ENCODE assay signal across 8 mouse cellular contexts in genomic region chr9:44921123-44921468, GRCm38 (mm10). TPM values are rescaled to one million over a fixed set of nuclear protein-coding genes. Genes with fewer than 3 reads are reported as not detected.
DNase-seq lines count a peak whose midpoint lies in the region; ATAC-seq and TF ChIP-seq lines count a peak whose summit lies in the region.

No protein-coding gene starts in this region.

- peak overlapping the region; percentile 96 for H3K27ac ChIP-seq in heart, embryonic 10.5 days
- peak overlapping the region; percentile 96 for H3K27ac ChIP-seq in embryonic facial prominence, embryonic 13.5 days
- peak overlapping the region; percentile 92 for H3K27ac ChIP-seq in hindbrain, embryonic 16.5 days (ENCODE audit: low read depth, low read length)
- H3K27ac ChIP-seq in stomach, postnatal 0 days (replicated peaks) = peak overlapping the region; percentile 94

- H3K27me3 ChIP-seq in heart, embryonic 10.5 days (ENCODE audit: insufficient read depth, poor library complexity, severe bottlenecking) = no peaks in the 10 kb centered on the region
- H3K27me3 ChIP-seq in E14TG2a.4 (ENCODE audit: insufficient read depth, low read length) = no peaks in the 10 kb centered on the region
- H3K27me3 ChIP-seq in embryonic facial prominence, embryonic 13.5 days = no peaks in the 10 kb centered on the region
- no peaks in the 10 kb centered on the region for H3K27me3 ChIP-seq in hindbrain, embryonic 16.5 days (replicated peaks; ENCODE audit: control insufficient read depth, insufficient read depth, low read length)
- no peaks in the 10 kb centered on the region for H3K27me3 ChIP-seq in stomach, postnatal 0 days (ENCODE audit: control insufficient read depth, insufficient read depth, low read length)

- TF ChIP-seq CTCF in E14TG2a.4 (conservative IDR thresholded peaks at IDR 0.05; ENCODE audit: low read length) = no peak
- TF ChIP-seq CTCF in stomach, postnatal 0 days (IDR thresholded peaks at IDR 0.05; ENCODE audit: low read depth) = no peak

- ATAC-seq in embryonic facial prominence, embryonic 13.5 days (ENCODE audit: insufficient number of reproducible peaks, insufficient read depth, low FRiP score, low TSS enrichment, low read depth) = peak; percentile 64; the same call in 1 of the 2 replicates
- peak; percentile 91 for ATAC-seq in hindbrain, embryonic 16.5 days
- ATAC-seq in stomach, postnatal 0 days (ENCODE audit: low FRiP score, low TSS enrichment) = peak; percentile 90

- under 1% methylated on average over 8 of the region's 8 CpGs for WGBS in heart, embryonic 10.5 days
- WGBS in embryonic facial prominence, embryonic 13.5 days = under 1% methylated on average over 8 of the region's 8 CpGs
- WGBS in hindbrain, embryonic 16.5 days = under 1% methylated on average over 8 of the region's 8 CpGs
- under 1% methylated on average over 8 of the region's 8 CpGs for whole genome bisulfite sequencing in stomach, postnatal 0 days

- H3K4me3 ChIP-seq in heart, embryonic 10.5 days = peak overlapping the region; percentile 99
- peak overlapping the region; percentile 97 for H3K4me3 ChIP-seq in E14TG2a.4 (replicated peaks; ENCODE audit: low read length)
- H3K4me3 ChIP-seq in embryonic facial prominence, embryonic 13.5 days = peak overlapping the region; percentile 99
- H3K4me3 ChIP-seq in hindbrain, embryonic 16.5 days (ENCODE audit: low read length) = peak overlapping the region; percentile 71
- peak overlapping the region; percentile 89 for H3K4me3 ChIP-seq in stomach, postnatal 0 days (ENCODE audit: low read depth, low read length)

- H3K4me2 ChIP-seq in embryonic facial prominence, embryonic 13.5 days = peak overlapping the region; percentile 79
- H3K4me2 ChIP-seq in hindbrain, embryonic 16.5 days (ENCODE audit: low read length) = peak overlapping the region; percentile 68
- peak overlapping the region; percentile 61 for H3K4me2 ChIP-seq in stomach, postnatal 0 days (replicated peaks; ENCODE audit: low read depth)

- H3K9ac ChIP-seq in embryonic facial prominence, embryonic 13.5 days = peak overlapping the region; percentile 99
- H3K9ac ChIP-seq in hindbrain, embryonic 16.5 days (ENCODE audit: low read depth, low read length) = peak overlapping the region; percentile 84
- peak overlapping the region; percentile 98 for H3K9ac ChIP-seq in stomach, postnatal 0 days (ENCODE audit: low read length)

- peaks cover 8% of the 10 kb centered on the region; the same call in 1 of the 2 replicates for H3K36me3 ChIP-seq in heart, embryonic 10.5 days
- H3K36me3 ChIP-seq in E14TG2a.4 (ENCODE audit: insufficient read depth, low read length) = peaks cover 11% of the 10 kb centered on the region; the same call in 1 of the 2 replicates
- peaks cover 9% of the 10 kb centered on the region; the same call in 1 of the 2 replicates for H3K36me3 ChIP-seq in embryonic facial prominence, embryonic 13.5 days
- no peaks in the 10 kb centered on the region for H3K36me3 ChIP-seq in hindbrain, embryonic 16.5 days (ENCODE audit: control insufficient read depth, insufficient read depth, low read length)
- H3K36me3 ChIP-seq in stomach, postnatal 0 days (ENCODE audit: control insufficient read depth, insufficient read depth, low read length) = no peaks in the 10 kb centered on the region

- DNase-seq in heart, embryonic 10.5 days (ENCODE audit: low spot score) = no peak
- DNase-seq in heart, adult 8-10 months (ENCODE audit: low spot score) = no peak
- DNase-seq in lung, postnatal 10 days = peak; percentile 73
- DNase-seq in stomach, postnatal 0 days (ENCODE audit: low spot score) = no peak
- no peak for DNase-seq in cerebellum, adult 8-10 months

- no peak for TF ChIP-seq EP300 in stomach, postnatal 0 days (optimal IDR thresholded peaks at IDR 0.05)

- H3K9me3 ChIP-seq in heart, embryonic 10.5 days = no peaks in the 10 kb centered on the region
- H3K9me3 ChIP-seq in E14TG2a.4 (ENCODE audit: low read length) = no peaks in the 10 kb centered on the region
- H3K9me3 ChIP-seq in embryonic facial prominence, embryonic 13.5 days = no peaks in the 10 kb centered on the region
- H3K9me3 ChIP-seq in hindbrain, embryonic 16.5 days (ENCODE audit: control insufficient read depth, low read length) = no peaks in the 10 kb centered on the region
- no peaks in the 10 kb centered on the region for H3K9me3 ChIP-seq in stomach, postnatal 0 days (ENCODE audit: control insufficient read depth, low read length)

- H3K4me1 ChIP-seq in heart, embryonic 10.5 days = 0 out of 2 replicates have a peak, but pooled peaks cover 3% of the 10 kb centered on the region
- H3K4me1 ChIP-seq in E14TG2a.4 (replicated peaks; ENCODE audit: low read depth, low read length) = peaks cover 23% of the 10 kb centered on the region
- peaks cover 13% of the 10 kb centered on the region for H3K4me1 ChIP-seq in embryonic facial prominence, embryonic 13.5 days
- H3K4me1 ChIP-seq in hindbrain, embryonic 16.5 days (ENCODE audit: control insufficient read depth, insufficient read depth, low read depth, low read length) = peaks cover 5% of the 10 kb centered on the region
- H3K4me1 ChIP-seq in stomach, postnatal 0 days (replicated peaks; ENCODE audit: control insufficient read depth, insufficient read depth) = no peaks in the 10 kb centered on the region

RNA-seq across cellular contexts. Expression of gene Atp5l, which starts 0.6 kb away (rescaled TPM):
- polyA plus RNA-seq in heart, embryonic 10.5 days (2016; fragmentation: Nextera tagmentation; extraction: Ambion mirVana) = 722 and 893 TPM in 2 replicates
- total RNA-seq in heart, adult 8-10 months (2022) = 1,000 to 10,000 TPM; 1,427 to 1,918 (median 1,690) TPM
- polyA plus RNA-seq in embryonic facial prominence, embryonic 13.5 days (2015; fragmentation: Nextera tagmentation; extraction: Ambion mirVana) = 678 and 698 TPM in 2 replicates
- polyA plus RNA-seq in hindbrain, embryonic 16.5 days (2015; fragmentation: Nextera tagmentation; extraction: Ambion mirVana) = 711 and 802 TPM in 2 replicates
- 1,024 and 1,071 TPM in 2 replicates for polyA plus RNA-seq in stomach, postnatal 0 days (2015; fragmentation: Nextera tagmentation; extraction: Ambion mirVana)

RNA-seq across cellular contexts. Expression of gene Kmt2a, which starts 40.0 kb away (rescaled TPM):
- polyA plus RNA-seq in heart, embryonic 10.5 days (2016; fragmentation: Nextera tagmentation; extraction: Ambion mirVana) = 7.4 and 10.5 TPM in 2 replicates
- total RNA-seq in heart, adult 8-10 months (2022) = 10 to 100 TPM; 22.2 to 33.6 (median 29.8) TPM
- polyA plus RNA-seq in embryonic facial prominence, embryonic 13.5 days (2015; fragmentation: Nextera tagmentation; extraction: Ambion mirVana) = 18.1 and 22.8 TPM in 2 replicates
- polyA plus RNA-seq in hindbrain, embryonic 16.5 days (2015; fragmentation: Nextera tagmentation; extraction: Ambion mirVana) = 14.4 and 16.4 TPM in 2 replicates
- polyA plus RNA-seq in stomach, postnatal 0 days (2015; fragmentation: Nextera tagmentation; extraction: Ambion mirVana) = 3.9 and 4.3 TPM in 2 replicates

RNA-seq across cellular contexts. Expression of gene Ube4a, which starts 44.3 kb away (rescaled TPM):
- polyA plus RNA-seq in heart, embryonic 10.5 days (2016; fragmentation: Nextera tagmentation; extraction: Ambion mirVana) = 17.8 and 20.9 TPM in 2 replicates
- total RNA-seq in heart, adult 8-10 months (2022) = 10 to 100 TPM; 33.8 to 42.1 (median 35.3) TPM
- polyA plus RNA-seq in embryonic facial prominence, embryonic 13.5 days (2015; fragmentation: Nextera tagmentation; extraction: Ambion mirVana) = 26.4 and 30.0 TPM in 2 replicates
- 31.8 and 35.0 TPM in 2 replicates for polyA plus RNA-seq in hindbrain, embryonic 16.5 days (2015; fragmentation: Nextera tagmentation; extraction: Ambion mirVana)
- polyA plus RNA-seq in stomach, postnatal 0 days (2015; fragmentation: Nextera tagmentation; extraction: Ambion mirVana) = 11.7 and 14.3 TPM in 2 replicates

RNA-seq across cellular contexts. Expression of gene Cd3g, which starts 59.1 kb away (rescaled TPM):
- polyA plus RNA-seq in heart, embryonic 10.5 days (2016; fragmentation: Nextera tagmentation; extraction: Ambion mirVana) = not detected in 2 replicates
- total RNA-seq in heart, adult 8-10 months (2022) = 1 to 10 TPM in 2 of 4 experiments, under 1 TPM in 2; 0.34 to 1.2 (median 0.75) TPM
- 0.27 TPM in 1 of 2 replicates, not detected in the other for polyA plus RNA-seq in embryonic facial prominence, embryonic 13.5 days (2015; fragmentation: Nextera tagmentation; extraction: Ambion mirVana)
- not detected in 2 replicates for polyA plus RNA-seq in hindbrain, embryonic 16.5 days (2015; fragmentation: Nextera tagmentation; extraction: Ambion mirVana)
- polyA plus RNA-seq in stomach, postnatal 0 days (2015; fragmentation: Nextera tagmentation; extraction: Ambion mirVana) = 0.16 and 0.39 TPM in 2 replicates
